Mouse (Mus musculus): Measurements from ENCODE around the gene Ltc4s.

DNA sequence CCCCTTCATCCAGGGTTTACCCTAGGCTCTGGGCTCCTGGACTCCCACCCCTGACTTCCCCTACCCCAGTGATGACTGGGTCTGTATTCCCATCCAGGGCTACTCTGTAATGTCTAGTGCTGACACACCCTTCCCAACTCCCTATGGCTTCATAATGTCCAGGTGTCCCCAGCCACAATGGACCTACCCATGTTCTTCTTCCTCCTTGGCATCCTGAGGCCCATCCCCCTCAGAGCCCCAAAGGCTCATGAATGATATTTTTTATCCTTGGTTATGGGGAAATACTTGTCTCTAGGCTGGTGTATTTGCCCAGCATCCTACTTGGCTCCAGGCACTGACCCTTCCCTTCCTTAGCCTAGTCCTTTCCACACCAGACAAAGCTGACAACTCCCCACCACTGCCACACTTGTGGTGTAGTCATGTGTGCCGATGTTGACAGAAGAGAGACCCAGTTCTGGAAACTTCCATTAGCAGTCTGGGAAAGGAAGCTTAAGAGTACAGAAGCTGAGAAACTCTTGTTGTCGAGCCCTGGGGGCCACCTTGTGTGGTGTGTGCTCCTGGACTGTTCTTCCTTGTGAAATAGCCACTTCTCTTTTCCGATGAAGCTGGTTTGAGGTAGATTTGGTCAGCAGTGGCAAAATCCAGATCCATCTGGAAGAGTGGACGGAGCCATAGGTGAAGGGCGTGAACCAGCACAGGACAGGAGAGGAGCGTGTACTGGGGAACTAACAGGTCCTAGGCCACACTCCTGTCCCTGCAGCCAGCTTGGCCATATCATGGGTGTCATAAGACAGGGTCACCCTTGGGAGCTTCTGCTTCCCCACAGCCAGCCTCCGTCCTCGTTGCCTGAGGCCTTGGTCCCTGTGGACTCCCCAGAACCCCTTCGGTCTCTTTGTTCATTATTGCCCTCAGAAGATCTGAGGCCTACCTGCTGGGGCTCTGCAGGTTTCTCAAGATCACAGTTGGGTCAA lies 690 bp upstream of the Ltc4s start:
- no peak for TF ChIP-seq CTCF (IDR thresholded peaks at IDR 0.05; ENCODE audit: control insufficient read depth, insufficient read depth, insufficient replicate concordance, low read depth, low read length)
- no peak for TF ChIP-seq POLR2A (IDR thresholded peaks at IDR 0.05; ENCODE audit: control insufficient read depth, low read depth, low read length)

Measured in testis, adult 2 months (tissue).